Mouse (Mus musculus) intestine, embryonic 16.5 days (tissue): ENCODE measurements at regions not wholly inside any gene's neighbourhood (a gene's known extent, or its start where the extent isn't known, plus 50 kb on each side); places are given as distances from the start of the nearest gene placed in this dataset.

Experiments
- ATAC-seq: fragments of 200-750 bp; cut with Nextera tagmentation; 2 replicates; pipeline ENCODE4 v1.8.0; 2017; ENCODE audit warnings: moderate TSS enrichment, moderate library complexity
- H3K27ac ChIP-seq: fragments of 300-500 bp; sonication (generic); 2 replicates; pipeline ENCODE4 v1.5.1; 2014; ENCODE audit warnings: mild to moderate bottlenecking, low read length
- H3K27me3 ChIP-seq: fragments of 300-500 bp; sonication (generic); replicated peaks from 2 replicates; pipeline ENCODE4 v1.6.1; 2014; ENCODE audit warnings: low read length, control low read depth, mixed read lengths; ENCODE audit not compliant: control insufficient read depth, insufficient read depth
- H3K36me3 ChIP-seq: fragments of 300-500 bp; sonication (generic); 2 replicates; pipeline ENCODE4 v1.6.1; 2014; ENCODE audit warnings: low read length, control low read depth; ENCODE audit not compliant: control insufficient read depth, insufficient read depth
- H3K4me1 ChIP-seq: fragments of 300-500 bp; sonication (generic); 2 replicates; pipeline ENCODE4 v1.6.1; 2014; ENCODE audit warnings: low read length, control low read depth, mixed read lengths; ENCODE audit not compliant: control insufficient read depth, insufficient read depth
- H3K4me2 ChIP-seq: fragments of 300-500 bp; sonication (generic); 2 replicates; pipeline ENCODE4 v1.6.1; 2014; ENCODE audit warnings: low read depth, low read length, control low read depth
- H3K4me3 ChIP-seq: fragments of 300-500 bp; sonication (generic); 2 replicates; pipeline ENCODE4 v1.5.1; 2014; ENCODE audit warnings: mild to moderate bottlenecking, low read length
- H3K9ac ChIP-seq: fragments of 300-500 bp; sonication (generic); 2 replicates; pipeline ENCODE4 v1.6.1; 2014; ENCODE audit warnings: low read depth, low read length
- H3K9me3 ChIP-seq: fragments of 300-500 bp; sonication (generic); 2 replicates; pipeline ENCODE4 v1.6.1; 2016; ENCODE audit warnings: low read length, control low read depth; ENCODE audit not compliant: control insufficient read depth
- WGBS: fragments of 180-500 bp; shearing (Covaris S2); extraction: QIAGEN DNeasy Blood & Tissue Kit; methylation state at CpG from one replicate; pipeline ENCODE4 v1.1.7; 2014; 5-methylcytosine and 5-hydroxymethylcytosine counted together

GRCm38 (mm10) chr11:19355179-19355578 lies 336.4 kb upstream of the Meis1 start:
- WGBS: 70% methylated on average over 2 of the region's 2 CpGs
- Histone ChIP-seq H3K36me3 (no peaks in the 10 kb centered on the region), H3K27me3 (no peaks in the 10 kb centered on the region), H3K27ac (no peak overlapping the region), H3K4me2 (no peak overlapping the region), H3K9ac (no peak overlapping the region), H3K9me3 (no peaks in the 10 kb centered on the region), H3K4me3 (no peak overlapping the region), H3K4me1 (peaks cover 4% of the 10 kb centered on the region; the same call in 1 of the 2 replicates)
- ATAC-seq: no peak

DNA sequence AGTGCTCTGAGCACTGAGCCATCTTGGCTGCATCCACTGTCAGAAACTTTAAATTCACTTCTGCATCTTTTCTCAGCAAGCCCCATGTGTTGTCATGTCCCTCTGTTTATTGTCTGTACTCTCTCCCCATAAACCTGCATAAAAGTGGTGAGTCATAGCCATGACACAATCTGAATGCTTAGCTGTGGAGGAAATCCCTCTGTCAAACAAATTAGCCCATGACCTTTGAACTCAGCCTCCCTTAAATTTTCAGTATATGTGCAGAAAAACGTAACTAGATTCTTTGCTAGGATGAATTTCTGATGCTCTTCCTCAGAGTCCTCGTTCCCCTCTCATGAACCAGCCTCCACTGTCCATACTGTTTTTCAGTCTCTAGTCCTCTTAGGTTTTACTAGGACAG lies 337.4 kb upstream of the Meis1 start:
- 32% methylated on average over 2 of the region's 2 CpGs for WGBS
- Histone ChIP-seq H3K36me3 (no peaks in the 10 kb centered on the region), H3K4me2 (no peak overlapping the region), H3K9me3 (no peaks in the 10 kb centered on the region), H3K27me3 (no peaks in the 10 kb centered on the region), H3K4me1 (no peaks in the 10 kb centered on the region; the same call in 1 of the 2 replicates), H3K4me3 (no peak overlapping the region), H3K9ac (no peak overlapping the region), H3K27ac (no peak overlapping the region)
- no peak for ATAC-seq

DNA sequence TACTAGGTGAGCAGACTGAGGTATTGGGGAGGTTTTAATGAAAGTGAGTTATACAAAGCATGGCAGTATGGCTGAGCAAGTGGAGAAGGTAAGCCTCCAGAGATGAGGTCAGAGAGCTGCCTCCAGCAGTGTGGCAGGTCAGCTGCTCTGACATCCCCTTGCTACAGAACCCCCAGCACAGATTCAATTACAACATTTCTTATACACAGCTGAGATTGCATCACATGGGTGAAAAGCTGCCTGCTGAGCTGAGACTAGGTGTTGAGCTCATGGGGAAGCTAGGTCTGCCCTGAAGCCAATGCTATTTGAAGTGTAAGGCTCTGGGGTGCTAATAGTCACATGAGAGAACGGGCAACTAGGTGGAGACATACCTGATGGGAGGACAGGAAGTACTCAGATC lies 350.4 kb upstream of the Meis1 start:
- no peaks in the 10 kb centered on the region for H3K36me3 ChIP-seq
- no peaks in the 10 kb centered on the region for H3K4me1 ChIP-seq
- WGBS: 58% methylated on average over 1 of the region's 1 CpGs
- no peak overlapping the region for H3K9ac ChIP-seq
- no peak for ATAC-seq
- H3K27me3 ChIP-seq: no peaks in the 10 kb centered on the region
- H3K9me3 ChIP-seq: no peaks in the 10 kb centered on the region
- no peak overlapping the region for H3K4me3 ChIP-seq
- no peak overlapping the region for H3K4me2 ChIP-seq
- H3K27ac ChIP-seq: no peak overlapping the region

DNA sequence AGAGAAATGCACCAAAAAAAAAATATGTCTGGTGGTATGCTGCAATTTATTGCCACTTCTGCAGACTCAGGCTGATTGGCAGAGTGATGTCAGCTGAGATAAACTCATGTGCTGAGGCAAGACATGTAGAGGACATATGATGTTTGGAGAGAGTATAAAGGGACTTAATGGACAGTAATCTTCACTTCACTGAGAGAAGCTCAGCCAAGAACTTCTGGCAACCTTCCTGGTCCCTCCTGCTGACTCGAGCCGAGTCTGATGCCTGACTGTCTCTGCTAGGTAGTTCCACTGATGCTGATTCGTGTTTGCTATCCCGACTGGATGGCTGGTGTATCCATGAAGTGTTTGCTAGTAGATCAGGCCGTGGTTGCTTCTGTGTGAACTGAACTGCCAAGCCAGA lies 354.7 kb upstream of the Meis1 start:
- Histone ChIP-seq H3K4me2 (no peak overlapping the region), H3K4me3 (no peak overlapping the region), H3K36me3 (no peaks in the 10 kb centered on the region), H3K9ac (no peak overlapping the region), H3K4me1 (no peaks in the 10 kb centered on the region), H3K27me3 (no peaks in the 10 kb centered on the region), H3K9me3 (no peaks in the 10 kb centered on the region), H3K27ac (no peak overlapping the region)
- WGBS: 60% methylated on average over 5 of the region's 5 CpGs
- ATAC-seq: no peak

DNA sequence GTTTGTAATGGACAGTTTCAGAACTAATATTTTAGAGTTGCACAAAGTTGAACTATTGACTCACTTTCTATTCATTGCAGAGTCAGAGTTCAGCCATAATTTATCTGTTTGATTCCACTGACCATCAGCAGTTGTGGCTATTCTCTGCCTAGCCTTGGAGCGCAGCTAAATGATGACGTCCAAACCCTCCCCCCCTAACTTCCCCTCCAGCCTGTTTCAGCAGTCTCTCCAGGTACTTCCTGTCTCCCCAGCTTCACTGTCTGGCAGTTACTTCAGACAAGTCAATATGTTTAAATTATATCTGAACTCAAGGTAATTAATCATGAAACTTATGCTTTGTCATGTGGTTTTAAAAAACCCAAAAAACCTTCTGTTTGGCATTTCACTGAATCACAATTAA lies 362.1 kb upstream of the Meis1 start:
- no peak overlapping the region for H3K27ac ChIP-seq
- H3K9ac ChIP-seq: no peak overlapping the region
- no peak overlapping the region for H3K4me3 ChIP-seq
- H3K4me2 ChIP-seq: no peak overlapping the region
- no peak for ATAC-seq
- H3K4me1 ChIP-seq: no peaks in the 10 kb centered on the region
- no peaks in the 10 kb centered on the region for H3K27me3 ChIP-seq
- H3K9me3 ChIP-seq: no peaks in the 10 kb centered on the region
- 51% methylated on average over 2 of the region's 2 CpGs for WGBS
- no peaks in the 10 kb centered on the region for H3K36me3 ChIP-seq

GRCm38 (mm10) chr11:19389136-19389535 lies 370.4 kb upstream of the Meis1 start:
- no peak overlapping the region for H3K4me2 ChIP-seq
- H3K4me1 ChIP-seq: no peaks in the 10 kb centered on the region
- no peak overlapping the region for H3K27ac ChIP-seq
- ATAC-seq: no peak
- WGBS: 89% methylated on average over 6 of the region's 6 CpGs
- no peaks in the 10 kb centered on the region for H3K27me3 ChIP-seq
- no peaks in the 10 kb centered on the region for H3K9me3 ChIP-seq
- H3K36me3 ChIP-seq: no peaks in the 10 kb centered on the region
- H3K9ac ChIP-seq: no peak overlapping the region
- no peak overlapping the region for H3K4me3 ChIP-seq

DNA sequence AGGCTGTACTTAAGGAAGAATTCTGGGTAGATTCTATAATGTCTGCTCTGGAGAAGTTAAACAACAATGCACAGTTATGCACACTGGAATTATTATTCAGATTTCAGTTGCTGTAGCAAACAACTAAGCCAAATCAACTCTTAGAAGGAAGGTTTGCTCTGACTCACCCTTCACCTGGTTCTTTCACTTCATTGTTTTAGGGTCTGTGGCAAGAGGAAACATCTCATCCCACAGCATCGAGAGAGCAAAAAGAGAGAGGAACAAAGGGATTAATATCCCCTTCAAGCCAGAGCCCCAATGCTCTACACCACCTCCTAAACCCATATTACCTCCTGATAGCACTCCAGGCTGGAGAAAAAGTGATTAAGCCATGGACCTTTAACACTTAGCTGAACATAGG lies 373.4 kb upstream of the Meis1 start:
- no peak for ATAC-seq
- Histone ChIP-seq H3K4me1 (no peaks in the 10 kb centered on the region), H3K4me3 (no peak overlapping the region), H3K27ac (no peak overlapping the region), H3K9me3 (no peaks in the 10 kb centered on the region), H3K4me2 (no peak overlapping the region), H3K36me3 (no peaks in the 10 kb centered on the region), H3K9ac (no peak overlapping the region), H3K27me3 (no peaks in the 10 kb centered on the region)
- WGBS: 83% methylated on average over 1 of the region's 1 CpGs

DNA sequence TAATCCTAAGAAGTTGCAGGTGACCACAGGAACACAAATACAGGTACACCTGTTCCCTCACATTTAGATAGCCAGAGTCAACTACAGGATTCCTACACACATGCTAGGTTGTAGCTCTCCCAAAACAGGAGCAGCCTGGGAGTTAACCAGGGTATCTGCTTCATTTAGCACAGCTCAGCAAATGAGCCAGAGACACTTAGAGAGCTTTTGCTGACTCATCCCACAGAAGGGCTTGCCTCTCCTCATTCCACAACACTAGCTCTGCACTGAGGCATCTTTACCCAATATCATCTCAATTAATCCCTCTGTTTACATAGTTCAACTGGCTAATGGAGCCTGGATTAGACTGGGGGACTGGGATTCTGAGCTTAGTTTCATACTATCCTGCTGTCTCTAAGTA lies 375.6 kb upstream of the Meis1 start:
- no peak for ATAC-seq
- H3K4me1 ChIP-seq: no peaks in the 10 kb centered on the region
- no peaks in the 10 kb centered on the region for H3K27me3 ChIP-seq
- H3K9me3 ChIP-seq: no peaks in the 10 kb centered on the region
- no peak overlapping the region for H3K4me2 ChIP-seq
- H3K27ac ChIP-seq: no peak overlapping the region
- no peaks in the 10 kb centered on the region for H3K36me3 ChIP-seq
- no peak overlapping the region for H3K4me3 ChIP-seq
- no peak overlapping the region for H3K9ac ChIP-seq

- Histone ChIP-seq H3K36me3 (no peaks in the 10 kb centered on the region), H3K4me2 (no peak overlapping the region), H3K27me3 (no peaks in the 10 kb centered on the region), H3K4me1 (no peaks in the 10 kb centered on the region), H3K9me3 (no peaks in the 10 kb centered on the region), H3K4me3 (no peak overlapping the region), H3K27ac (no peak overlapping the region), H3K9ac (no peak overlapping the region)
- WGBS: 81% methylated on average over 7 of the region's 7 CpGs
- ATAC-seq: no peak
Observed at GRCm38 (mm10) chr11:19400396-19400795, 381.6 kb upstream of the Meis1 start.

DNA sequence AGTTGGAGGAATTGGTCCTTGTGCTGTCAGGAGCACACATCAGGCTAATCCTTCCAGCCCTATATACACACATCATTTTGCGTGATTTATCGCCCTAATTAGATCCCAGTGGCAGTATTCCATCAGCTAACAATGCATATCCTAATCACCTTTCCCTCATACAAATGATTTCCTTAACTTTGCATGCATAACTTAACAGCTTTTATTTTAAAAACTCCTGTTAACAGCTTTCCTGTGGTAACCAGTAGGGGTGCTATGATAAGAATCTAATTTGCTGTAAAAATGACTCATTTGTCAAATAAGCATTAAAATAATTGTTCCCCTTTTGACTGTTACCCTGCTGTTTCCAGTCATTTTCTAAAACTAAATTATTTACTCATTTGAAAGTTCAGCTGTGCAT lies 401.4 kb upstream of the Meis1 start:
- Histone ChIP-seq H3K4me1 (0 out of 2 replicates have a peak, but pooled peaks cover 3% of the 10 kb centered on the region), H3K27ac (no peak overlapping the region), H3K9me3 (no peaks in the 10 kb centered on the region), H3K4me2 (no peak overlapping the region), H3K27me3 (no peaks in the 10 kb centered on the region), H3K9ac (no peak overlapping the region), H3K36me3 (no peaks in the 10 kb centered on the region), H3K4me3 (no peak overlapping the region)
- WGBS: 61% methylated on average over 2 of the region's 2 CpGs
- no peak for ATAC-seq
